Mouse (Mus musculus): ENCODE measurements around the gene Arvcf.

- TF ChIP-seq EP300 (IDR thresholded peaks at IDR 0.05; ENCODE audit: low read depth) (no peak), CTCF (IDR thresholded peaks at IDR 0.05; ENCODE audit: low read depth) (no peak)
Measured at GRCm38 (mm10) chr16:18376297-18376954, 28.4 kb downstream of the Arvcf start.
